Mouse (Mus musculus) ovary, adult 18-20 months (tissue): ENCODE measurements at regions not wholly inside any gene's neighbourhood (a gene's known extent, or its start where the extent isn't known, plus 50 kb on each side); places are given as distances from the start of the nearest gene placed in this dataset.

Experiments
- DNase-seq: peaks from one replicate; pipeline ENCODE4 v3.0.0; 2022; ENCODE audit warnings: low spot score, mixed read lengths

GRCm38 (mm10) chr17:15981558-15981957 lies 150.7 kb upstream of the Rgmb start:
- DNase-seq, result no peak

GRCm38 (mm10) chr17:15977374-15978031 lies 146.7 kb upstream of the Rgmb start:
- DNase-seq, result no peak

- DNase-seq, result no peak
Measured at GRCm38 (mm10) chr17:15971351-15971685, 140.5 kb upstream of the Rgmb start.

GRCm38 (mm10) chr17:15970481-15971350 lies 139.9 kb upstream of the Rgmb start:
- no peak for DNase-seq

- DNase-seq, result no peak
Measured at GRCm38 (mm10) chr17:15968331-15968730, 137.5 kb upstream of the Rgmb start.

GRCm38 (mm10) chr17:15955656-15956055 lies 124.8 kb upstream of the Rgmb start:
- no peak for DNase-seq

GRCm38 (mm10) chr17:15951641-15952040 lies 120.8 kb upstream of the Rgmb start:
- DNase-seq, result no peak

- no peak for DNase-seq
Measured at GRCm38 (mm10) chr17:15949753-15950152, 118.9 kb upstream of the Rgmb start.

GRCm38 (mm10) chr17:15942378-15942777 lies 111.5 kb upstream of the Rgmb start:
- no peak for DNase-seq

GRCm38 (mm10) chr17:15918609-15919008 lies 87.8 kb upstream of the Rgmb start:
- no peak for DNase-seq

GRCm38 (mm10) chr17:15898689-15899419 lies 68.0 kb upstream of the Rgmb start:
- no peak for DNase-seq

- no peak for DNase-seq
Measured at GRCm38 (mm10) chr17:15895968-15896367, 65.1 kb upstream of the Rgmb start.

GRCm38 (mm10) chr17:15891896-15892675 lies 61.2 kb upstream of the Rgmb start:
- DNase-seq, result no peak

- DNase-seq, result no peak
Measured at GRCm38 (mm10) chr17:15890595-15891140, 59.8 kb upstream of the Rgmb start.

GRCm38 (mm10) chr17:15882803-15883202 lies 52.0 kb upstream of the Rgmb start:
- no peak for DNase-seq

GRCm38 (mm10) chr17:15882245-15882644 lies 51.4 kb upstream of the Rgmb start:
- DNase-seq, result no peak
